Mouse (Mus musculus) left cerebral cortex, postnatal 4 days (tissue): ENCODE measurements at regions not wholly inside any gene's neighbourhood (a gene's known extent, or its start where the extent isn't known, plus 50 kb on each side); places are given as distances from the start of the nearest gene placed in this dataset.
"Not testable (repeated sequence)": the region's sequence is repeated elsewhere in the genome, so short reads cannot be mapped to it uniquely, and the experiment has no call there.

Experiments used
- DNase-seq: peaks from one replicate; pipeline ENCODE4 v3.0.0-alpha.2; 2022
- intact Hi-C: fragments of 180-260 bp; cut with DNase I; formaldehyde crosslinking; loops from one replicate; pipeline ENCODE4 v1.15.1; 2025

- no peak for DNase-seq
- intact Hi-C loops: loop anchor here (5.0 to 10.0 kb wide), 2 partner anchors 552 to 615 kb away; no protein-coding TSS in a partner anchor
These were observed 69.9 kb downstream of the Fbxo4 start for GRCm38 (mm10) chr15:3909471-3909870.

DNA sequence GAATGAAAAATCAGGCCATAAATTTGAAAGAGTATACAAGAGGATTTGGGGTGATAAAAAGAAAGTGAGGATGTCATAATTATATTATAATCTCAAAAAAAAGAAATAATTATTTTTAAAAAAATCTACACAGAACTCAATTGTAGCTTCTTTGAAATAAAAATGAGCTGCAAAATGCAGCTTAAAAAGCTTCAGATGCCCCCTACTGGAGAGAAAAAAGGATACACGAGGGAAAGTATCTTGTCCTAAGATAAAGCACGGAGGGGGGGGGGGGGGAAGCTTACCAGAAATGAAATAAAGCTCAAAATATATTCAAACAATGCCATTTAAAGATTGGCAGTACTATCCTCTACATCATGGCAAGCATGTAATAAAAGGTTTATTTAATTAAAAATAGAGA is 70.7 kb downstream of the Fbxo4 start:
- DNase-seq: no peak
- intact Hi-C loops: loop anchor here (5.0 to 10.0 kb wide), 2 partner anchors 551 to 614 kb away; no protein-coding TSS in a partner anchor

GRCm38 (mm10) chr15:3905548-3905947 is 73.8 kb downstream of the Fbxo4 start:
- DNase-seq: no peak
- intact Hi-C loops: loop anchor here (5.0 to 10.0 kb wide), 2 partner anchors 548 to 611 kb away; no protein-coding TSS in a partner anchor

GRCm38 (mm10) chr15:3878429-3878828 is 100.9 kb downstream of the Fbxo4 start:
- intact Hi-C loops: no loop called here

GRCm38 (mm10) chr15:3877506-3877905 is 101.9 kb downstream of the Fbxo4 start:
- DNase-seq: no peak
- intact Hi-C loops: no loop called here

More at GRCm38 (mm10) chr15:3878429-3878828, 100.9 kb downstream of the Fbxo4 start:
- no peak for DNase-seq

GRCm38 (mm10) chr15:3875210-3875861 is 104.0 kb downstream of the Fbxo4 start:
- peak; percentile 29 for DNase-seq
- intact Hi-C loops: not testable (repeated sequence)

GRCm38 (mm10) chr15:3831802-3832201 is 147.6 kb downstream of the Fbxo4 start:
- no peak for DNase-seq
- intact Hi-C loops: no loop called here

DNA sequence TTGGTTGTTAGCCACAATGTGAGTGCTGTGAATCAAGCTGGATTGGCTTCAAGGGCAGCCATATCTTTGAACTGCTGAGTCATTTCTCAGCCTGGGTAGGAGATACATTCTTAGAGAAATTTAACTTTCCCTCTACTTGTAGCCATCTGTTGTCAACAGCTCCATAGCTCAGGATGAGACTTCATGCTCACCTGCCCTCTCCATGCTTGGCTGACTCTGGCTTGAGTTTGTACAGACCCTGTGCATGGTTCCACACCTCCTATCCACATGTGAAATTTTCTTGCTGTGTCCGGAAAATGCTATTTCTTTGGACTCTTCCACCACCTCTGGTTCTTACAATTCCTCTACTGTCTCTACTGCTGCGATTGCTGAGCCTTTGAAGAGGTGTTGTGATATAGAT is 173.9 kb downstream of the Fbxo4 start:
- intact Hi-C loops: no loop called here

DNA sequence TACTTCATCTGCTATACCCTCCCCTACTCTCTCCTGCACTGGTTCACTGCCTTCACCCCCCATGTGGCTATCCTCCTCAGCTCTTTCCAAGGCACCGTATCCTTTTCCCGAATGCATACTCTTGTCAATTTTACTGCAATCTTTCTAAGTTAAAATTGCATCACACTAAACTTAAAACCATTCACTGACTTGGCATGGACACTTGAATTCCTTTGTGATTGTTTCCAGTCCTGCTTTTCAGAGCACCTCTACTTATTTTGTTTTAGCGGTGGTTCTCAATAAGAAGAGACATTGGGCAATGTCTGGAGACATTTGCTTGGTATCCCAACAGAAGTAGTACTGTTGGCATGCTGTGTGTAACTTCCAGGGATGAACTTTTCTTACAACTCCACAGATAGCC is 192.6 kb upstream of the Ghr start:
- intact Hi-C loops: no loop called here
- no peak for DNase-seq

More for the DNA sequence above, 173.9 kb downstream of the Fbxo4 start:
- no peak for DNase-seq

DNA sequence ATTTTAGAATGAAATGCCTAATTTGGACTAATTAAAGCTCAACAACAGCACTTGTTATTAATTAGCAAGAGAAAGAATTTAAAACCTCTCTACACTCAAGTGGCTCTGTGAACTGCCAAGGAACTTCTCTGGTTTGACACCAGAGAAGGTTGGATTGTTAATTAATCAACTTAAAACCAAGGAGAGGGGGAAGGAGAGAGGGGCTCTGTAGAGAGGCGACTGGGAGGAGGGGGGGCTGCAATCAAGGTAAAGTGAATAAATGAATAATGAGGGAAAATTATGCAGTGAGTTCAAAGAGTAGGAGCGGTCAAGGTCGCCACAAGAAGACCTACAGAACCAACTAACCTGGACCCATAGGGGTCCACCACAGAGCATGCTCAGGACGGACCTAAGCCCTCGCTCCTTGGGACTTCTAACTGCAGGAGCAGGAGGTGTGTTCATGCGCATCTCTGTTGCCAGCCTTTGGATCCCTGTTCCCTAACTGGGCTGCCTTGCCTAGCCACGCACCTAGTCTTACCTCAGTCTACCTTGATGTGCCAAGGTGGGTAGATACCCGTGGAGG is 189.0 kb upstream of the Ghr start:
- no peak for DNase-seq
- intact Hi-C loops: no loop called here

GRCm38 (mm10) chr15:3770312-3770711 is 187.0 kb upstream of the Ghr start:
- intact Hi-C loops: no loop called here
- DNase-seq: no peak

DNA sequence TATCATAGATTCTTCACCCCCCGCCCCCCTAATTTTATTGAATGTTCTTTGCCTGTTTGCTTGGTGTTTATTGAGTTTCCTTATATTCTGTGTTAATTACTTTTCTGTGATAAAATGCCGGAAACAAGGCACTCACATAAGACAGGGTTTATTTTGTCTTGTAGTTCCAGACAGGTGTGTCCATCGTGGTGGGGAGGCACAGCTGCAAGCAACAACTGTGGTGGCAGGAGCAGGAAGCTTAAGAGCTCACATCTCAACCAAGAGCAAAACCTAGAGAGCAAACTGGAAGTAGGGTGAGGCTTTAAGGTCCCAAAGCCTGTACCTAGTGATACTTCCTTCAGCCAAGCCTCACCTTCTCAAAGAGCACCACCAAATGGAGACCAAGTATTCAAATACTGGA is 181.4 kb upstream of the Ghr start:
- no peak for DNase-seq
- intact Hi-C loops: no loop called here

GRCm38 (mm10) chr15:3760396-3760795 is 177.1 kb upstream of the Ghr start:
- DNase-seq: no peak
- intact Hi-C loops: no loop called here

- DNase-seq: no peak
- intact Hi-C loops: no loop called here
These were observed 172.3 kb upstream of the Ghr start for GRCm38 (mm10) chr15:3755636-3756035.

DNA sequence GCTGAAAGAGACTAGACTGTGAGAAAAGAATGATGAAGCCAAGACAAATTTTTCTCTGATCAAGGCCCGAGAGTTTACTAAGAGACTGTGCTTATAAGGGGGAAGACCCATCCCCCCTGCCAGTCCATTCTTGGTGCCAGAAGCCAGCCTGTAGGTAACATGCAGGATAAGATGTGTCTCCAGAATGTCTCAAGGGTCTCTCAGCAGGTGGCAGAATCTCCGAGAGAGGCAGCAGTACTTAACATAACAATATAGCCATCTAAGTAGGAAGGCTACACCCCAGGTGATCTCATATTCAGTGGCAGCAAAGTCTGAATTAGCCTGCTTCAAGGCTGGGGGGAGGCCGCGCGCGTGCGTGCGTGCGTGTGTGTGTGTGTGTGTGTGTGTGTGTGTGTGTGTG is 164.8 kb upstream of the Ghr start:
- intact Hi-C loops, DNase-seq: not testable (repeated sequence)

DNA sequence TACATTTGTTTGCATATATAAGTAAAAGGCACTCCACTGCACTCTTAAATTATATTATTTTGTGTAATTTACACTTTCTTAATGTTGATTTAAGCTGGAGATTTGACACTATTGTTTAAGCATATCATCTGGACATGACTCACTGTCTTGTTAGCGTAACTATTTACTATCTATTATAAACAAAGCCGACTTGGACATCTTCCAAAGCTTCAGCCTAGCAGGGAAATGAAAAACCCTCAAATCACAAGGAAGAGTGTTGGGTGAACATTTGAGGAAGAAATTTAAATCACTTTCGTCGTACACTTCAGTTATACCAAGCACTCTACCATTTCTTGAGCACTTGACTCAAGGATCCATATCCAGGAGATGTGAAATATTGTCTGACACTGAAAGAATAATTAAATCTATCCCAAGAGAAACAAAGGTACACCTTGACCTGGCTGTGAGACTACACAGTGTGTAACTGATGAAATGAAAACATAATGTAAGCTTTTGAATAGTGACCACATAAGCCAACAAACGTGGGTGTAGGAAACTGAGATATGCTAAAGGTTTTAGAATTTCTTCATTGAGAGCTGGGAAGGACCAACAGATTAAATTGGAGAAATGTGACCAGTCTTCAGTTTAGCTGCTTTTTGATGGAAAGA is 160.0 kb upstream of the Ghr start:
- intact Hi-C loops: no loop called here
- no peak for DNase-seq

- intact Hi-C loops: no loop called here
- no peak for DNase-seq
These were observed 158.9 kb upstream of the Ghr start for GRCm38 (mm10) chr15:3742191-3742590.

GRCm38 (mm10) chr15:3725214-3725613 is 141.9 kb upstream of the Ghr start:
- DNase-seq: no peak
- intact Hi-C loops: no loop called here

DNA sequence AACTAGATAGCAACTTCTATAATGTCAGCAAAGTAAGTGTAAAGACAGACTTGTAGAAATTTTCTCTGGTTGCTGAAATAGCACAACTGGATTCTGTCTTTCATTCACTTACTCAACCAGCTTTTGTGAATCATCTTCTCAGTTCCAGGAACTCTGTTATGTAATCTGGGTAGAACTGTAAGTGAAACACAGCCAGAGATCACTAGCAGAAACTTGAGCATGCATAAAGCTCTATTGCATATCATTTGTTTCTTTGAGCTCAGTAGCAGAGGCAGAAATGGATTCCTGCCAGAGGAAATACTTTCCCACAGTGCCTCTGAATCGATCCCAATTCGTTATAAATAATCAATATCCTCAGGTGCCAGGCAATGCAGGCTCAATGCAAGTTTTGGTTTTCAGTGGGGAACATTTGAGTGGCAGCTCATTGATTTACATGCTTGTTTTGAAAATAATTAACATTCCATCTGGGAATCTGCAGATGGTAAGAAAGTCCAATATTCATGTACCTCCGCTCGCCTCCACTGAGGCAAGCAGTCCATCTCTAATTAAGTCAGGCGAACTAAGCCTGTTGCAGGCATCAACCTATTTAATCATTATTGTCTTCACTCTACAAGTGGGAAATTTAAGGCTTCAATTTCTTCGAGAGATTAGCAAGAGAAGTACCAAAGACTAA is 137.5 kb upstream of the Ghr start:
- intact Hi-C loops: no loop called here
- no peak for DNase-seq

DNA sequence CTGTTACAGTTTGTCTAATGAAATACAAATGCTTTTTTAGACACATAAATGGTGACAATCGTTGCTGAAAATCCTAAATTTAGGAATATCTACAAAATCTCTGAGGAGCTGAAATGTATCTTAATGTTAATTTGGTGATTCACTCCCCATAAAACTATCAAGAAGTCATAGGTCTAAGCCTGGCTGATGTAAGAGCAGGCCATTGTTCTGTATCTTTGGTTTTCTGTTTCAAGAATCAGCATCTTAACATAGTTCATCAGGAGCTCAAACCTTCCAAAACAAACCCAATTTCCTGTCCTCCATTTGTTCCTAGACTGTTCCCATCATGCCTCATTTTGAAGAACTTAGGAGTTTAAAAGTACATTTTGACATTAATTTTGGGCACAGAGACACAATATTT is 128.5 kb upstream of the Ghr start:
- intact Hi-C loops: no loop called here
- no peak for DNase-seq
